In genomic region chr15:97839473-97839872, GRCm38 (mm10) we compare ENCODE assay signal across 12 mouse cellular contexts. TPM values are rescaled to one million over a fixed set of nuclear protein-coding genes. Genes with fewer than 3 reads are reported as not detected.
A peak's percentile ranks its signal among the peaks of the same experiment; 100 is the strongest.
DNase-seq lines count a peak whose midpoint lies in the region; ATAC-seq and TF ChIP-seq lines count a peak whose summit lies in the region.
"Had no signal": no experiment of that assay in that cellular context is flagged by ENCODE, and none has a peak within 500 bp of the region (broad histone marks: within the 10 kb centered on the region; RNA-seq: fewer than 3 reads in every experiment).

No protein-coding gene starts in this region.

- no peak overlapping the region for H3K4me2 ChIP-seq in intestine, postnatal 0 days (replicated peaks; ENCODE audit: low read depth)
- H3K4me2 ChIP-seq: forebrain, embryonic 12.5 days; hindbrain, embryonic 14.5 days had no signal

- no peak for TF ChIP-seq POLR2A in testis, adult 2 months (IDR thresholded peaks at IDR 0.05; ENCODE audit: control insufficient read depth, low read depth, low read length)

- DNase-seq in heart, embryonic 10.5 days (ENCODE audit: low spot score), result no peak
- no peak for DNase-seq in heart, postnatal 25 days (ENCODE audit: low spot score)
- no peak for DNase-seq in testis, postnatal 10 days (ENCODE audit: low spot score)
- DNase-seq in testis, postnatal 14 days (ENCODE audit: low spot score), result peak; percentile 46
- DNase-seq in adrenal gland, postnatal 10 days, result no peak
- no peak for DNase-seq in yolk sac, embryonic 10.5 days (ENCODE audit: low spot score)
- DNase-seq: cerebellum, adult 8-10 months had no signal

- ATAC-seq in intestine, postnatal 0 days, result no peak

- H3K9me3 ChIP-seq in heart, embryonic 10.5 days, result no peaks in the 10 kb centered on the region
- H3K9me3 ChIP-seq in intestine, postnatal 0 days (ENCODE audit: control insufficient read depth), result no peaks in the 10 kb centered on the region
- H3K9me3 ChIP-seq: forebrain, embryonic 12.5 days had no signal

- no peak overlapping the region for H3K4me3 ChIP-seq in heart, embryonic 10.5 days
- no peak overlapping the region for H3K4me3 ChIP-seq in testis, adult 2 months (ENCODE audit: control insufficient read depth, low read depth, low read length)
- no peak overlapping the region for H3K4me3 ChIP-seq in intestine, postnatal 0 days (ENCODE audit: low read depth, low read length)
- H3K4me3 ChIP-seq: forebrain, embryonic 12.5 days had no signal

- intact Hi-C loops in heart, postnatal 25 days (cut with DNase I), result no loop called here

- no peak overlapping the region for H3K9ac ChIP-seq in intestine, postnatal 0 days (ENCODE audit: low read depth, low read length)
- H3K9ac ChIP-seq: forebrain, embryonic 12.5 days; hindbrain, embryonic 14.5 days had no signal

- peaks cover 5% of the 10 kb centered on the region; the same call in 1 of the 2 replicates for H3K27me3 ChIP-seq in heart, embryonic 10.5 days (ENCODE audit: insufficient read depth, poor library complexity, severe bottlenecking)
- H3K27me3 ChIP-seq in testis, adult 2 months (ENCODE audit: control insufficient read depth, insufficient read depth, low read length), result no peaks in the 10 kb centered on the region
- H3K27me3 ChIP-seq in intestine, postnatal 0 days (replicated peaks; ENCODE audit: control insufficient read depth, insufficient read depth, low read length), result no peaks in the 10 kb centered on the region
- H3K27me3 ChIP-seq: CH12.LX had no signal

- H3K4me1 ChIP-seq in heart, embryonic 10.5 days, result peaks cover 48% of the 10 kb centered on the region
- peaks cover 11% of the 10 kb centered on the region; the same call in 1 of the 2 replicates for H3K4me1 ChIP-seq in testis, adult 2 months (ENCODE audit: control insufficient read depth, insufficient read depth, low read length)
- no peaks in the 10 kb centered on the region; the same call in 1 of the 2 replicates for H3K4me1 ChIP-seq in intestine, postnatal 0 days (replicated peaks; ENCODE audit: control insufficient read depth, insufficient read depth, low read length)

- H3K36me3 ChIP-seq in heart, embryonic 10.5 days, result no peaks in the 10 kb centered on the region
- no peaks in the 10 kb centered on the region for H3K36me3 ChIP-seq in testis, adult 2 months (ENCODE audit: control insufficient read depth, insufficient read depth, low read length)
- no peaks in the 10 kb centered on the region for H3K36me3 ChIP-seq in intestine, postnatal 0 days (ENCODE audit: control insufficient read depth, insufficient read depth)
- H3K36me3 ChIP-seq: forebrain, embryonic 12.5 days had no signal

- TF ChIP-seq CTCF in testis, adult 2 months (IDR thresholded peaks at IDR 0.05; ENCODE audit: control insufficient read depth, insufficient read depth, insufficient replicate concordance, low read depth, low read length), result no peak
- no peak for TF ChIP-seq CTCF in intestine, postnatal 0 days (IDR thresholded peaks at IDR 0.05; ENCODE audit: low read depth)

- H3K27ac ChIP-seq in heart, embryonic 10.5 days, result peak overlapping the region; percentile 37
- H3K27ac ChIP-seq in testis, adult 2 months (ENCODE audit: control insufficient read depth, insufficient read depth, low read depth, low read length), result peak overlapping the region; percentile 19
- peak overlapping the region; percentile 5; the same call in 1 of the 2 replicates for H3K27ac ChIP-seq in intestine, postnatal 0 days (ENCODE audit: low read depth, low read length)
- H3K27ac ChIP-seq: forebrain, embryonic 12.5 days; hindbrain, embryonic 14.5 days had no signal

- WGBS in heart, embryonic 10.5 days, result 78% methylated on average over 4 of the region's 4 CpGs
- 83% methylated on average over 4 of the region's 4 CpGs for WGBS in intestine, postnatal 0 days

RNA-seq across cellular contexts. Expression of gene Hdac7, which starts 4.8 kb away (rescaled TPM):
- 23.4 and 26.7 TPM in 2 replicates for polyA plus RNA-seq in heart, embryonic 10.5 days (2016; fragmentation: Nextera tagmentation; extraction: Ambion mirVana)
- 10 to 100 TPM; 30.3 to 33.0 TPM for total RNA-seq in heart, postnatal 25 days (2021)
- 6.1 and 6.5 TPM in 2 replicates for polyA plus RNA-seq in testis, adult 2 months (2012; rRNA removed)
- 7.8 and 9.2 TPM in 2 replicates for polyA plus RNA-seq in intestine, postnatal 0 days (2015; fragmentation: Nextera tagmentation; extraction: Ambion mirVana)
- 10 to 100 TPM; 50.4 to 76.7 TPM for total RNA-seq in adrenal gland, postnatal 10 days (2021)
